Mouse (Mus musculus) spleen, embryonic (tissue): ENCODE data around the gene Ankrd7.
"Not testable (repeated sequence)": the region's sequence is repeated elsewhere in the genome, so short reads cannot be mapped to it uniquely, and the experiment has no call there.

Source experiments
- CTCF ChIA-PET: fragments of 350-600 bp; sonication (Branson Sonifier 250); formaldehyde crosslinking; loops from one replicate; lab custom pipeline; 2022; lab: Charles Lee

The Ankrd7 gene

GRCm38 (mm10) chr6:18866018-18866417, at the start of gene Ankrd7:
TSS of gene Ankrd7 (plus strand) at chr6:18866318.
- CTCF ChIA-PET = no interaction called here

GRCm38 (mm10) chr6:18819343-18819742, 46.8 kb upstream of the Ankrd7 start:
- CTCF ChIA-PET = no interaction called here

GRCm38 (mm10) chr6:18820246-18820645, 45.9 kb upstream of the Ankrd7 start:
- CTCF ChIA-PET = no interaction called here

- CTCF ChIA-PET = no interaction called here
Observed at GRCm38 (mm10) chr6:18822812-18823211, 43.3 kb upstream of the Ankrd7 start.

GRCm38 (mm10) chr6:18832958-18833357, 33.2 kb upstream of the Ankrd7 start:
- CTCF ChIA-PET = no interaction called here

GRCm38 (mm10) chr6:18844529-18844928, 21.6 kb upstream of the Ankrd7 start:
- CTCF ChIA-PET = not testable (repeated sequence)

- CTCF ChIA-PET = not testable (repeated sequence)
Observed at GRCm38 (mm10) chr6:18845571-18845970, 20.5 kb upstream of the Ankrd7 start.

- CTCF ChIA-PET = no interaction called here
Observed at GRCm38 (mm10) chr6:18848051-18848701, 17.9 kb upstream of the Ankrd7 start, which contains the start of gene Lsm8. TSS of gene Lsm8 (plus strand) at chr6:18848579.

GRCm38 (mm10) chr6:18848702-18849061, 17.4 kb upstream of the Ankrd7 start:
- CTCF ChIA-PET = no interaction called here

- CTCF ChIA-PET = no interaction called here
Observed at GRCm38 (mm10) chr6:18855323-18855722, 10.8 kb upstream of the Ankrd7 start.

GRCm38 (mm10) chr6:18856487-18857078, 9.5 kb upstream of the Ankrd7 start:
- CTCF ChIA-PET = no interaction called here

- CTCF ChIA-PET = no interaction called here
Observed at GRCm38 (mm10) chr6:18889030-18889429, 22.9 kb downstream of the Ankrd7 start.

- CTCF ChIA-PET = no interaction called here
Observed at GRCm38 (mm10) chr6:18894142-18894541, 28.0 kb downstream of the Ankrd7 start.

- CTCF ChIA-PET = no interaction called here
Observed at GRCm38 (mm10) chr6:18907173-18907572, 41.1 kb downstream of the Ankrd7 start.

- CTCF ChIA-PET = no interaction called here
Observed at GRCm38 (mm10) chr6:18913179-18913578, 47.1 kb downstream of the Ankrd7 start.

GRCm38 (mm10) chr6:18916021-18916420, 49.9 kb downstream of the Ankrd7 start:
- CTCF ChIA-PET = no interaction called here

- CTCF ChIA-PET = no interaction called here
Observed at GRCm38 (mm10) chr6:18916471-18916870, 50.4 kb downstream of the Ankrd7 start.
